Mouse (Mus musculus) liver, adult 2 months (tissue): ENCODE measurements at regions not wholly inside any gene's neighbourhood (a gene's known extent, or its start where the extent isn't known, plus 50 kb on each side); places are given as distances from the start of the nearest gene placed in this dataset.

Experiments used
- CTCF ChIP-seq: fragments of 200-500 bp; IDR thresholded peaks from 2 replicates; pipeline ENCODE4 v1.5.1; 2011; ENCODE audit warnings: low read depth, low read length, control low read depth
- POLR2A ChIP-seq: fragments of 200-500 bp; IDR thresholded peaks from 2 replicates; pipeline ENCODE4 v1.6.1; 2011; ENCODE audit warnings: low read length, control low read depth; ENCODE audit not compliant: insufficient read depth; ENCODE audit errors: extremely low read depth

- TF ChIP-seq CTCF (no peak), POLR2A (no peak)
Measured at GRCm38 (mm10) chr3:115599281-115599680, 115.6 kb downstream of the S1pr1 start.
